Mouse (Mus musculus) heart, postnatal 10 days (tissue): ENCODE results near the gene Abcc4. TPM values are rescaled to one million over a fixed set of nuclear protein-coding genes. Genes with fewer than 3 reads are reported as not detected.
A peak's percentile ranks its signal among the peaks of the same experiment; 100 is the strongest.
"Not testable (repeated sequence)": the region's sequence is repeated elsewhere in the genome, so short reads cannot be mapped to it uniquely, and the experiment has no call there.

Experiments used
- DNase-seq, 2 experiments: peaks; one replicate each; pipeline ENCODE4 v3.0.0; 2021
- intact Hi-C: fragments of 180-260 bp; cut with DNase I; formaldehyde crosslinking; loops from one replicate; pipeline ENCODE4 v1.15.1; 2025
- total RNA-seq, 2 experiments: library from RNA; stranded (reverse); gene quantifications; 2 replicates each; pipeline ENCODE4 v1.2.3; 2021

Gene Abcc4
- total RNA-seq, 2 experiments from 2014 or later: 5.2 to 6.2 TPM

- intact Hi-C loops: no loop called here
- DNase-seq: no peak
These were observed 191.6 kb downstream of the Abcc4 start for GRCm38 (mm10) chr14:118514280-118515031.

DNA sequence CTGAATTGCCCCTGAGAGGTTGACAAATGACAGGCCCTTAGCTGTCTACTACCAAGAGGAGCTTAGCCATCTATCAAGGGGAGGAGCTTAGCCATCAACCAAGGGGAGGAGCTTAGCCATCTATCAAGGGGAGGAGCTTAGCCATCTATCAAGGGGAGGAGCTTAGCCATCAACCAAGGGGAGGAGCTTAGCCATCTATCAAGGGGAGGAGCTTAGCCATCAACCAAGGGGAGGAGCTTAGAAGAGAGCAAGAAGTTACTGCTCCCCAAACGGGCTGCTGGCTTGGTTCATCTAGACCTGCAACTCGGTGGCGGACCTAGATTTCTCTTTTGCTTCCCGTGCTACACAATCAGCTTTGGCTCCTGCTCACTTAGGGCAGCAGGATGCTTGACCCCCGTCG is 194.3 kb downstream of the Abcc4 start:
- DNase-seq, intact Hi-C loops: not testable (repeated sequence)

DNA sequence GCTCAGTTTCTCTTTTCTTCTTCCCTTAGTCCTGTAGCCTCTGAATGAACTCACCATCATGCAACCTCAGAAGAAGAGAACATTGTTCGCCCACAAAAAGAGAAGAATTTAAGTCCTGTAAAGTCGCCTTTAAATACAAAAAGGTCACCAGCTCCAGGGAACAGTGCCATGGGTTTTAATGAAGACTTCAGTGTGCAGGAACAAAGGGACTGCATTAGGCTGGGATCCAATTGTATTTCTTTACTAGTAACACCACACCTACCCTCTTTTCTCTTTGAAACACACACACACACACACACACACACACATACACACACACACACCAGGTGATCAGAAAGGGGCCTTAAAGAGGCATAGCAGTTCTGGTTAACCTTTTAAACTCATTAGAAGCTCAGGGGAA is 195.2 kb downstream of the Abcc4 start:
- intact Hi-C loops: no loop called here
- no peak for DNase-seq

GRCm38 (mm10) chr14:118510216-118510615 is 195.8 kb downstream of the Abcc4 start:
- no peak for DNase-seq
- intact Hi-C loops: no loop called here

DNA sequence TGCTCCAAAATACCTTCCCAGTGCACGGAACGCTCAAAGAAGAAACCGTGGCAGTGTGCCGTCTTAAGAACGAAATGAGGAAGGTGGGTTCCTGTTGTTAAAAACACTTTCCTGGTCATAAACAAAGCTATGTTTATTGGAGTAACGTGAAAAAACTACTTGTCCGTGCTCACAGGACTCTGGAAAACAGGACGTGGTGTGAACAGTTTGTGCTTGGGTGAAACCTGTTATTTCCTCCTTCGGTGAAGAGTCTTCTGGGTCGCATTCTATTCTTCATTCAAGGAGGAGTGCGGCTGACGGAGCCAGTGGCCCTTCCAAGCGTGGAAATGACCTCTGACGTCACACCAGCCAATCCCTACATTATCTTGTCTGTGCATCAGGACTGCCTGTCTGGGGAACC is 198.2 kb downstream of the Abcc4 start:
- intact Hi-C loops: loop anchor here (5.0 kb wide), 1 partner anchor 84 kb away; no protein-coding TSS in a partner anchor
- no peak for DNase-seq

DNA sequence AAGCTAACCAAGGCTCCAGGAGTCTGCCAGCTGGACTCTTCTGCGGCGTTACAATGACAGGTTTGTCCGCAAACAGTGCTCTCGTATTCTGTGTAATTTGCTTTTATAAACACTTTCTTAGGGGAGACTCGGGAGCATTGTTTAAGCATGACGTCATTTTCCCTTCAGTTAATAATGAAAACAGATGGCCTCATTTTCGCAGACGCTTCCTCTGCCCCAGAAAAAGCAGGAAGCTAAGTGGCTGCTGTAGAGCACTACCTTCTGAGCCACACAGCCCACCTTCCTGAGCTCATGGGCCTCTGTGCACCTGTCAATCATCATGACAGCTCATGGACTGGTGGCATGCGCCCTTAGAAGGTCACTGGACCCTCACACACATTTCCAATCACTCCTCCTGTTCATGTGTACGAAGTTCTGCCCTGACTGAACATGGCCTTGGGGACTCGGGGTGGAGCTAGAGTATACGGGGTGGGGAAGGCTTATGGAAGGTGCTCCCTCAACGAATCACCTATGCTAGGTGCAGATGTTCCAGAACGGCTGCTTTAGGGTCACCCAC is 199.3 kb downstream of the Abcc4 start:
- DNase-seq: peak; percentile 29 to 41
- intact Hi-C loops: loop anchor here (5.0 kb wide), 1 partner anchor 86 kb away; no protein-coding TSS in a partner anchor

- no peak for DNase-seq
- intact Hi-C loops: no loop called here
These were observed 209.3 kb downstream of the Abcc4 start for GRCm38 (mm10) chr14:118496767-118497166.

DNA sequence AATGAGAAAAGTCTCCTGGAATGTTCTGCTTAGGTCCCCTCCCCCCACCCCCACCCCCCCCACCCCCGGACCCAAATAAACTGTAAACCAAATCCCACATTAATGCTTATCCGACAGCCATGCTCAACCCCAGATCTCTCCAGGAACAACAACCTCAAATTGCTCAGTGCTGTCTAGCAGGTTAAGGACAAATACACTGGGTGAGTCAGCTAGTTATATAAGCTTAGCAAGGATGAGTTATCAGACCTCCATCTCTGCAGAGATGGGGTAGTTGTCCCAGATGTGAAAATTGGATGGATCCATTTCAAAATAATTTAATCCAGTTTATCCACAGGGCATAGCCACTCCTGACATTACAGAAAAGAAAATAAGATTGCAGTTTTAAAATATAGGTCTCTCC is 210.6 kb downstream of the Abcc4 start:
- intact Hi-C loops: no loop called here
- no peak for DNase-seq

- intact Hi-C loops: no loop called here
- no peak for DNase-seq
These were observed 214.3 kb downstream of the Abcc4 start for GRCm38 (mm10) chr14:118491708-118492107.

- intact Hi-C loops: no loop called here
- DNase-seq: no peak
These were observed 214.7 kb downstream of the Abcc4 start for GRCm38 (mm10) chr14:118491300-118491699.

DNA sequence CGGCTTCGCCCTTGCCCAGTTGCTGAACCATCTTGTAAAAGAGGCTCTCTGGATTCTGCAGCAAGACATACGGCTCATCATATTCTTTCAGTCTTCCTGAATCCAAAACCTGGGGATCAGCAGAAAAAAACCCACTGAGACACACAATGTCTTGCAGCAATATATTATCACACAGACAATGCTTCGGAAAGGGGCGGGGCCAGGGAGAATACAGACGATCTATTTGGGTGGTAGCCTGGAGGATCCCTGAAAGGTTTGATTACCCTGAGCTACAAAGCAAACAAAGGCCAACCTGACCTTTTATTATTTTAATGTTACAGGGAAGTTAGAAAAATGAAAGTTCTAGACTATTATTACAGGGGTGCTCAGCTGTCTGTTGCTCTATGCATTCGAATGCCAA is 215.5 kb downstream of the Abcc4 start:
- intact Hi-C loops: no loop called here
- DNase-seq: no peak

- intact Hi-C loops: no loop called here
- DNase-seq: no peak
These were observed 219.7 kb downstream of the Abcc4 start for GRCm38 (mm10) chr14:118486349-118486748.

GRCm38 (mm10) chr14:118485646-118486045 is 220.4 kb downstream of the Abcc4 start:
- no peak for DNase-seq
- intact Hi-C loops: no loop called here

DNA sequence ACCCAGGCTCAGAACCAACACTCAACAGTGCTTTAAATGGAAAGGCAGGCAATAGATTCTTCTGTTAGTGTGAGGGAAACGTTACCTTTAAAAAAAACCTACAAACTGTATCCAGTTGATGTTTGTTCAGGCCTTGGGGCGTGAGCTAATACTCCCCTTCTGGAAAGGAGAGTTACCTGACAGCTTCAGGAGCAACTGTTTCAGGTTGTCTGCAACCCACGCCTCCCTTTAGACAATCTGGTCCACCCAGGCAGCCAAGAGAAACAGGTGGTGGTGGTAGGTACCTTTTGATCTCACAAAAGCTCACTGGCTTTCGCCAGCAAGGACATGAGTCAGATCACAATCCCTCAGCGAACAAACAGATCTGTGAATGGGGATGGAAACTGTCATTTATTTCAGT is 223.7 kb downstream of the Abcc4 start:
- no peak for DNase-seq
- intact Hi-C loops: no loop called here

- intact Hi-C loops: no loop called here
- DNase-seq: no peak
These were observed 224.2 kb downstream of the Abcc4 start for GRCm38 (mm10) chr14:118481779-118482178.

DNA sequence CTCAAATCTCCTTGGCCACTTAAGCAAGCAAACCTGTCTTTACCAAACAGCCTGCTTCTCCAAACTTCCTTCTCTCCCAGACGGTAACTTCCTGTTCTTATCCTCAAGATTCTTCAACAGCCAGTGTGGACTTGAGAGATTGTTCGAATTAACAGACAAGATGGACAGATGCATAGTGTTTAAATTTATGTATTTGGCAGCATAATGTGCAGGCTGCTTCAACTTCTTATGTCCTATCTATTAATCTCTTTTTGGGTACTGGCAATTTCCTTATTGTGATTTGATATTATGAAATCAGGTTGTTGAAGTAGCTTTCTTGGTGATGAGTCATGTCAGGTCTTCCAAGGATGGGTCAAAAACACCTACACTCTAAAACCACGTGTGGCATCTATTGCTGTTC is 229.7 kb downstream of the Abcc4 start:
- intact Hi-C loops: no loop called here

DNA sequence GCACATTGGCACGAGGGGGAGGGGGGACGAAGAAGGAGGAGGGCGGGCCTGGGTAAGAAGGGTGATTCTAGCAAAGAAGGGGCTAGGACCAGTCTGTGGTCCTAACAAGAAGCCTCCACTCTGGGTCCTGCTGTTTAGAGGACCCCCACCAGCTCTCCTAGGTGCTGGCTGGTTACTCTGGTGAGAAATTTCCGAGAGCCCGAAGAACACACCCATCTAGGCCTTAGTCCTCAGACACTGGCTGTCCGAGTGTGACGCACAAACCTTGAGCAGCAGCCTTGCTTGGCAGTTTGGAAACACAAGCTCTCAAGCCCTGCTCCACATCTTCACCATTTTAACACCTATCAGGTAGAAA is 230.9 kb downstream of the Abcc4 start:
- no peak for DNase-seq
- intact Hi-C loops: no loop called here

More for the DNA sequence above, 229.7 kb downstream of the Abcc4 start:
- no peak for DNase-seq

GRCm38 (mm10) chr14:118474226-118475099 is 231.6 kb downstream of the Abcc4 start:
- no peak for DNase-seq
- intact Hi-C loops: loop anchor here (5.0 kb wide), 1 partner anchor 48 kb away; no protein-coding TSS in a partner anchor

- intact Hi-C loops: loop anchor here (5.0 kb wide), 1 partner anchor 48 kb away; no protein-coding TSS in a partner anchor
- peak; percentile 6 to 20 for DNase-seq
These were observed 232.2 kb downstream of the Abcc4 start for GRCm38 (mm10) chr14:118473831-118474193.

GRCm38 (mm10) chr14:118473188-118473830 is 232.7 kb downstream of the Abcc4 start:
- intact Hi-C loops: loop anchor here (5.0 kb wide), 1 partner anchor 49 kb away; no protein-coding TSS in a partner anchor
- DNase-seq: no peak

- intact Hi-C loops: no loop called here
- DNase-seq: no peak
These were observed 240.7 kb downstream of the Abcc4 start for GRCm38 (mm10) chr14:118465331-118465730.
